Mouse (Mus musculus) A20 (cell line): ENCODE data around the gene Ucn2.

Experiments
- DNase-seq: peaks from one replicate; pipeline ENCODE4 v3.0.0-alpha.2; 2011; ENCODE audit warnings: low read depth, low spot score

The Ucn2 gene

GRCm38 (mm10) chr9:109031001-109031400 is 45.2 kb downstream of the Ucn2 start:
- no peak for DNase-seq

DNA sequence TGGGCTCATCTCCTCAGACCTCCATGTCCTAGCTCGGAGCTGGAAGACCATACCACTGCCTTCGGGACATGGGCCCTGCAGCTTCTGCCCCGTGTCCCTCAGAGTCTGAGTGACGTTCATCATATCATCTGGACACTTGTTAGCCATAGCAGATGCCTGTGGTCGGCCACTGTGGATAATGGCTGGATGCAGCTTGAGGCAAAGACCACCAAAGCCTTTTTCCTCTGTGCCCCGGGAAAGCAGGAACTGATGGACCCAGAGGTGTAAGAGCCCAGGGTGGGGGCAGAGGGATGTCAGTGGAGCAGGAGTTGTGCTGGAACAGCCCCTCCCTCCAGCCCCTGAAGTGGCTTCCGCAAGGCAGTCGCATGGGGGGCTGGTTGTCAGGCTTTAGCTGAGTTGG is 45.9 kb downstream of the Ucn2 start:
- no peak for DNase-seq

DNA sequence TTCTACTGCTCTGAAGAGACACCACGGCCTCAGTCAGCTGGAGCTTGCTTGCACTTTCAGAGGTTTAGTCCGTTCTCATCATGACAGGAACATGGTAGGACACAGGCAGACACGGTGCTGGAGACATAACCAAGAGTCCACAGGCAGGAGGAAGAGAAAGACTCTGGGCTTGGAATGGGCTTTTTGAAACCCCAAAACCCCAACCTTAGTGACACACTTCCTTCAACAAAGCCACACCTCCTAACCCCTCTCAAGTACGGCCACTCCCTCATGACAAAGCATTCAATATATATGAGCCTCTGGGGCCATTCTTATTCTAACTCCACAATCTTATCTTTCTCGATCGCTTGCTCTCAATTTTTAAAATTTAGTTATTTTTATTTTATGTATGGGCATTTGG is 46.6 kb downstream of the Ucn2 start:
- no peak for DNase-seq
